Mouse (Mus musculus) adrenal gland, adult 10 weeks (tissue): ENCODE data around the gene Rbm18. TPM values are rescaled to one million over a fixed set of nuclear protein-coding genes. Genes with fewer than 3 reads are reported as not detected.

ENCODE experiments used
- polyA plus RNA-seq: library from polyadenylated mRNA; stranded (reverse); fragments of 350-450 nt; fragmentation: Illumina TruSeq; extraction: RNeasy Lipid Tissue Mini Kit (QIAGEN cat#74804); gene quantifications from one replicate; pipeline ENCODE4 v1.2.3, GENCODE M21; 2014; ENCODE audit warnings: low read depth, low replicate concordance

Rbm18 gene
- 75.4 TPM for polyA plus RNA-seq

GRCm38 (mm10) chr2:36136300-36136941 lies at the start of gene Rbm18, which contains the start of gene Mrrf:
TSS of gene Rbm18 (minus strand) at chr2:36136773.
TSS of gene Mrrf (plus strand) at chr2:36136389.

GRCm38 (mm10) chr2:36104956-36105741 lies 31.4 kb downstream of the Rbm18 start, which contains the start of gene Lhx6:
TSS of gene Lhx6 (minus strand) at chr2:36105408.

Other genes starting within 250 kb of the Rbm18 start
- gene Ttll11, start 156.9 kb downstream of the Rbm18 start, polyA plus RNA-seq: 1.3 TPM
- gene Ndufa8, start 87.4 kb downstream of the Rbm18 start, polyA plus RNA-seq: 4.1 TPM
- gene Morn5, start 87.3 kb downstream of the Rbm18 start, polyA plus RNA-seq: not detected
- 1.1 TPM for gene Lhx6, start 31.4 kb downstream of the Rbm18 start, polyA plus RNA-seq
- 28.6 TPM for gene Mrrf, start 384 bp downstream of the Rbm18 start, polyA plus RNA-seq
- gene Ptgs1, start 93.7 kb upstream of the Rbm18 start, polyA plus RNA-seq: 9.7 TPM
- gene Olfr338, start 236.7 kb upstream of the Rbm18 start, polyA plus RNA-seq: not detected